Mouse (Mus musculus): ENCODE data around the gene Ntng2. TPM values are rescaled to one million over a fixed set of nuclear protein-coding genes. Genes with fewer than 3 reads are reported as not detected.

Gene Ntng2
- polyA plus RNA-seq, 1 experiment from 2014 or later, result 0.83 TPM

- Histone ChIP-seq H3K36me3 (replicated peaks; ENCODE audit: control insufficient read depth, insufficient read depth, low read depth, low read length) (no peaks in the 10 kb centered on the region), H3K27me3 (ENCODE audit: control insufficient read depth, insufficient read depth, low read length) (no peaks in the 10 kb centered on the region), H3K9ac (replicated peaks; ENCODE audit: low read length) (no peak overlapping the region), H3K27ac (replicated peaks; ENCODE audit: low read depth, low read length) (no peak overlapping the region), H3K4me3 (ENCODE audit: low read depth, low read length) (no peak overlapping the region), H3K9me3 (replicated peaks; ENCODE audit: control insufficient read depth, low read length) (no peaks in the 10 kb centered on the region), H3K4me2 (ENCODE audit: low read depth, low read length) (no peak overlapping the region), H3K4me1 (ENCODE audit: control insufficient read depth, insufficient read depth, low read length) (no peaks in the 10 kb centered on the region)
- WGBS, result 47% methylated on average over 8 of the region's 8 CpGs
- no peak for ATAC-seq (replicated peaks; ENCODE audit: insufficient number of reproducible peaks, low FRiP score, low TSS enrichment, low read depth)
- DNase-seq (ENCODE audit: low spot score), result peak; percentile 30
Measured at GRCm38 (mm10) chr2:29216286-29217012, 36.4 kb downstream of the Ntng2 start.

GRCm38 (mm10) chr2:29206156-29206555, 46.6 kb downstream of the Ntng2 start:
- Histone ChIP-seq H3K4me2 (ENCODE audit: low read depth, low read length) (no peak overlapping the region), H3K36me3 (replicated peaks; ENCODE audit: control insufficient read depth, insufficient read depth, low read depth, low read length) (no peaks in the 10 kb centered on the region), H3K9ac (replicated peaks; ENCODE audit: low read length) (no peak overlapping the region), H3K9me3 (replicated peaks; ENCODE audit: control insufficient read depth, low read length) (no peaks in the 10 kb centered on the region), H3K27me3 (ENCODE audit: control insufficient read depth, insufficient read depth, low read length) (no peaks in the 10 kb centered on the region), H3K4me1 (ENCODE audit: control insufficient read depth, insufficient read depth, low read length) (no peaks in the 10 kb centered on the region), H3K4me3 (ENCODE audit: low read depth, low read length) (no peak overlapping the region), H3K27ac (replicated peaks; ENCODE audit: low read depth, low read length) (no peak overlapping the region)
- WGBS, result 25% methylated on average over 8 of the region's 8 CpGs
- no peak for DNase-seq (ENCODE audit: low spot score)
- ATAC-seq (replicated peaks; ENCODE audit: insufficient number of reproducible peaks, low FRiP score, low TSS enrichment, low read depth), result no peak

DNA sequence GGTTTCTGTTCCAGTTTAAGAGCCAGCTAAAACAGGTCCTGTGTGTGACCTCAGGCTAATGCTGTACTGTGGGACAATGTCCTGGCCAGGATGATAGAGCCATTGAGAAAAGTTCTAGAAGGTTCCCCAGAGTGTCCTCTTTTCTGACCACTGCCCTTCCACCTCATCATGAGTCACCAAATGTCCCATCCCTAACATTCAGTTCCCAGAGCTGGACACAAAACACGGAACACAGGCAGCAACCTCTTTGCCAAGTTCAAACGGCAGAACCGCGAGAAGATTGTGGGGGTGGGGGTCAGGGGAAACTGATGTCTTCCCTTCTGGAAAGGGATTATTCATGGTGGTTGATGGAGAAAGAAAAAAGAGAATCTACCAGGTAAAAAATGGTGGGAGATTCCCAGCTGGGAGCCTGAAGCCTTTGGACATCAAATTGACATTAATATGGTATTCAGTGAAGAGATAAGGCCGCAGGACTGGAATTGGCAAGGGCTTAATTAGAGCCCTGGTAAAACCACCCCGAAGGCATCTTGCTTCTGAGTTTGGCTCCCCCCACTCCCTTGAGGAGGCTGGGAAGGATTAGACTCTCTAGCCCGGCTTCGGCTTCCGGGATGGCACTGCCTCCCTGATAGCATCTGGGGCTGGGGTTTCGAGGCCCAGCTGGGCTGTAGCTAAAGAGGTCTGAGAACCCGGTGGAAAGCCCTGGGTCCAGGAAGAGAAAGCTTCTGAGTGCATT, 51.4 kb downstream of the Ntng2 start:
- Histone ChIP-seq H3K27me3 (ENCODE audit: control insufficient read depth, insufficient read depth, low read length) (no peaks in the 10 kb centered on the region), H3K9ac (replicated peaks; ENCODE audit: low read length) (no peak overlapping the region), H3K4me3 (ENCODE audit: low read depth, low read length) (no peak overlapping the region), H3K27ac (replicated peaks; ENCODE audit: low read depth, low read length) (no peak overlapping the region), H3K4me1 (ENCODE audit: control insufficient read depth, insufficient read depth, low read length) (no peaks in the 10 kb centered on the region), H3K36me3 (replicated peaks; ENCODE audit: control insufficient read depth, insufficient read depth, low read depth, low read length) (no peaks in the 10 kb centered on the region), H3K9me3 (replicated peaks; ENCODE audit: control insufficient read depth, low read length) (no peaks in the 10 kb centered on the region), H3K4me2 (ENCODE audit: low read depth, low read length) (no peak overlapping the region)
- 56% methylated on average over 11 of the region's 11 CpGs for WGBS
- no peak for ATAC-seq (replicated peaks; ENCODE audit: insufficient number of reproducible peaks, low FRiP score, low TSS enrichment, low read depth)
- no peak for DNase-seq (ENCODE audit: low spot score)

- H3K27me3 ChIP-seq (ENCODE audit: control insufficient read depth, insufficient read depth, low read length), result peaks cover 9% of the 10 kb centered on the region
- DNase-seq (ENCODE audit: low spot score) (peak; percentile 73), ATAC-seq (replicated peaks; ENCODE audit: insufficient number of reproducible peaks, low FRiP score, low TSS enrichment, low read depth) (no peak)
- 2% methylated on average over 3 of the region's 3 CpGs for WGBS
- H3K27ac ChIP-seq (replicated peaks; ENCODE audit: low read depth, low read length), result no peak overlapping the region
- H3K4me1 ChIP-seq (ENCODE audit: control insufficient read depth, insufficient read depth, low read length), result no peaks in the 10 kb centered on the region
- H3K36me3 ChIP-seq (replicated peaks; ENCODE audit: control insufficient read depth, insufficient read depth, low read depth, low read length), result no peaks in the 10 kb centered on the region
- H3K4me3 ChIP-seq (ENCODE audit: low read depth, low read length), result no peak overlapping the region
- H3K9ac ChIP-seq (replicated peaks; ENCODE audit: low read length), result no peak overlapping the region
- H3K4me2 ChIP-seq (ENCODE audit: low read depth, low read length), result no peak overlapping the region
- no peaks in the 10 kb centered on the region for H3K9me3 ChIP-seq (replicated peaks; ENCODE audit: control insufficient read depth, low read length)
Measured at GRCm38 (mm10) chr2:29199909-29200308, 52.9 kb downstream of the Ntng2 start.

DNA sequence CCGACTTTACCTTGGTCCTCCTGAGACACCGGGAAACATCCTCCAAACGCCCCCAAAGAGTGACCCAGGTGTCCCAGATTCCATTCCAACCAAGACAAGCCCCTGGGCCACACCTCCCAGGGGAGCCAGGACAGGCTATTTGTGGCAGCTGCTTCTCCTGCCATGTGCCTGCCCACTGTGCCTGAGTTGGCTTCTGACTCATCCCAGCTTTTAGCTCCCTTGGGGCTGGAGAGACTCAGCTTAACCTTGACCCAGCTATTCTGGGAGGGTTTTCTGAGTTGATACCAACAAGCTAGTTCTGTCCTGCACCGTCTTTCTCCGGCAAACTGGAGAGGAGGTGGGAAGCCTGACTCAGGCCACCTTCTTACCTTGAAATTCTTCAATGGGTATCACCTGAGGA, 54.4 kb downstream of the Ntng2 start:
- Histone ChIP-seq H3K36me3 (replicated peaks; ENCODE audit: control insufficient read depth, insufficient read depth, low read depth, low read length) (no peaks in the 10 kb centered on the region), H3K27me3 (ENCODE audit: control insufficient read depth, insufficient read depth, low read length) (peaks cover 11% of the 10 kb centered on the region), H3K9me3 (replicated peaks; ENCODE audit: control insufficient read depth, low read length) (no peaks in the 10 kb centered on the region), H3K9ac (replicated peaks; ENCODE audit: low read length) (no peak overlapping the region), H3K4me2 (ENCODE audit: low read depth, low read length) (no peak overlapping the region), H3K4me1 (ENCODE audit: control insufficient read depth, insufficient read depth, low read length) (no peaks in the 10 kb centered on the region), H3K27ac (replicated peaks; ENCODE audit: low read depth, low read length) (no peak overlapping the region), H3K4me3 (ENCODE audit: low read depth, low read length) (no peak overlapping the region)
- no peak for ATAC-seq (replicated peaks; ENCODE audit: insufficient number of reproducible peaks, low FRiP score, low TSS enrichment, low read depth)
- DNase-seq (ENCODE audit: low spot score), result no peak
- WGBS, result 74% methylated on average over 5 of the region's 5 CpGs

DNA sequence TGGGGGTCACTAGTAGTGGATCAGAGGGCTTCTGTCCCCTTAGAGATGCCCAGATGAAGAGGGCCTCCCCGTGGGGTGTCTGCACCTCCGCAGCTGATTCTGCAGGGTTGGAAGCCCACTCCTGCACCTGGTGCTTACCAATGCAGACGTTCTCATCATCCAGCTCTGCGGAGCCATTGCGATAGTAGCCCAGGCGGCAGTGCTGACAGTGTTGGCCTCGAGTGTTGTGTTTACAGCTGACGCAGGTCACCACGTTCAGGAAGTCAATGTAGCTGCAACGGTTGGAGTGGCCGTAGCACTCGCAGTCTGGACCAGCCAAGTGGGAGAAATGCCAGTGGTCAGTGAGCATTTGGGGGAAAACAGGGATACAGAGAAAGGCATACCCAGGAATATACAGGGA, 56.0 kb downstream of the Ntng2 start:
- 75% methylated on average over 12 of the region's 12 CpGs for WGBS
- no peaks in the 10 kb centered on the region for H3K36me3 ChIP-seq (replicated peaks; ENCODE audit: control insufficient read depth, insufficient read depth, low read depth, low read length)
- no peak overlapping the region for H3K4me2 ChIP-seq (ENCODE audit: low read depth, low read length)
- ATAC-seq (replicated peaks; ENCODE audit: insufficient number of reproducible peaks, low FRiP score, low TSS enrichment, low read depth) (no peak), DNase-seq (ENCODE audit: low spot score) (no peak)
- H3K9me3 ChIP-seq (replicated peaks; ENCODE audit: control insufficient read depth, low read length), result no peaks in the 10 kb centered on the region
- no peaks in the 10 kb centered on the region for H3K4me1 ChIP-seq (ENCODE audit: control insufficient read depth, insufficient read depth, low read length)
- no peak overlapping the region for H3K4me3 ChIP-seq (ENCODE audit: low read depth, low read length)
- no peak overlapping the region for H3K9ac ChIP-seq (replicated peaks; ENCODE audit: low read length)
- H3K27me3 ChIP-seq (ENCODE audit: control insufficient read depth, insufficient read depth, low read length), result peaks cover 11% of the 10 kb centered on the region
- no peak overlapping the region for H3K27ac ChIP-seq (replicated peaks; ENCODE audit: low read depth, low read length)

DNA sequence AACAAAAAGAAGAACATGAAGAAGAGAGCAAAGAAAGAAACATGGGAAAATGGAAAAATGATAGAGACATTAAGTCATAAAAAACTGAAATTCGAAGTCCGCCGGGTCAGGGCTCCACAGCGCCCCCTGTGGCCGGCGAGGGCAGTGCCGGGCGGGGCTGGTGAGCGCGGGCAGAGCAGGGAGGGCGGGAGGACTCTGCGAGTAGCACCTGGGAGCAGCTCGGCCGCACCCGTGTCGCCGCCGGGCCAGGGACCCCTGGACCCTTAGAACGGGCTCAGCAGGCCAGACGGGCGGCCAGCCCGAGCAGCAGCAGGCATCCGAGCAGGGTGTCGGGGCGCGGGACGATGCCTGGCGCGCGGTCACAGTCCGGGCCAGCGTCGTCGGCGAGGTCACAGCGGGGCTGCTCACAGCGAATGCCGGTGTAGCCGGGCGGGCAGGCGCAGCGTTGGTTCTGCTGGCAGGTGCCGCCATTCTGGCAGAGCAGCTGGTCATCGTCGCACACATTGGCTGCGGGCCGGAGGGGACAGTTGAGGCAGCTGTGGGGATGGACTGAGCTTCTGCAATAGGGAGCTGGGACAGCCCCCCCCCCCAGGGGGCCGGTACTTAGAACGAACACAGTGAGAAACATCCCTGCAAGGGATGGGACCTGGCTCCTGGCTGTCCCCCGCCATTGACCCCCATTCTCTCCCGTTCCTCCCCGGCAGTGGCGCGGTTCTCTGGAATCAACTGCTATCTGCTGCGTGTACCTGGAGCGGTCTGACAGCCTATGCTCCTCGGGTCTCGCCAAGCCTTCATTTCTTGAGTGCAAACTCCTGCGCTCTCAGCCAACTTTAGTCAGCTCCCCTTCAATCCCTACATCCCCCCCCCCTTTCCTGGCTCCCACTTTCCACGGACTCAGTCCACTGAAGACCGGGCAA, 58.0 kb downstream of the Ntng2 start:
- H3K4me3 ChIP-seq (ENCODE audit: low read depth, low read length), result peak overlapping the region; percentile 45
- H3K9ac ChIP-seq (replicated peaks; ENCODE audit: low read length), result peak overlapping the region; percentile 29; the same call in 1 of the 2 replicates
- no peaks in the 10 kb centered on the region for H3K36me3 ChIP-seq (replicated peaks; ENCODE audit: control insufficient read depth, insufficient read depth, low read depth, low read length)
- peaks cover 11% of the 10 kb centered on the region for H3K27me3 ChIP-seq (ENCODE audit: control insufficient read depth, insufficient read depth, low read length)
- ATAC-seq (replicated peaks; ENCODE audit: insufficient number of reproducible peaks, low FRiP score, low TSS enrichment, low read depth) (peak; percentile 50), DNase-seq (ENCODE audit: low spot score) (peak; percentile 74)
- 2% methylated on average over 56 of the region's 61 CpGs for WGBS
- H3K27ac ChIP-seq (replicated peaks; ENCODE audit: low read depth, low read length), result no peak overlapping the region
- H3K9me3 ChIP-seq (replicated peaks; ENCODE audit: control insufficient read depth, low read length), result no peaks in the 10 kb centered on the region
- peak overlapping the region; percentile 98 for H3K4me2 ChIP-seq (ENCODE audit: low read depth, low read length)
- H3K4me1 ChIP-seq (ENCODE audit: control insufficient read depth, insufficient read depth, low read length), result no peaks in the 10 kb centered on the region

Measured in embryonic facial prominence, embryonic 11.5 days (tissue).